Mouse (Mus musculus) MEL (cell line): ENCODE measurements around the gene Hlf. TPM values are rescaled to one million over a fixed set of nuclear protein-coding genes. Genes with fewer than 3 reads are reported as not detected.

Experiments used
- DNase-seq: peaks from one replicate; pipeline ENCODE4 v3.0.0; 2011; ENCODE audit warnings: low read depth, low spot score
- H3K27ac ChIP-seq: 2 replicates; pipeline ENCODE4 v1.5.1; 2012; ENCODE audit warnings: low read depth, mild to moderate bottlenecking, control low read depth, low read length, moderate library complexity; ENCODE audit not compliant: control insufficient read depth
- H3K27me3 ChIP-seq, 2 experiments: fragments of 150-350 bp in 1 of 2; sonication (generic) in 1 of 2; 2 replicates each; pipeline ENCODE4 v1.6.1; 2012; ENCODE audit warnings: low read length in 2 of 2, mild to moderate bottlenecking in 2 of 2, improper control_type of control experiment in 1 of 2, moderate library complexity in 1 of 2; ENCODE audit not compliant: insufficient read depth in 2 of 2, control insufficient read depth in 1 of 2
- H3K36me3 ChIP-seq, 2 experiments: 2 replicates each; pipeline ENCODE4 v1.6.1; 2012 to 2014; ENCODE audit warnings: low read length in 2 of 2, improper control_type of control experiment in 1 of 2, inconsistent platforms in 1 of 2, mild to moderate bottlenecking in 1 of 2; ENCODE audit not compliant: insufficient read depth in 2 of 2, control insufficient read depth in 1 of 2
- H3K4me1 ChIP-seq, 2 experiments: fragments of 150-350 bp in 1 of 2; sonication (generic) in 1 of 2; 2 replicates each; pipeline ENCODE4 v1.6.1; 2012; ENCODE audit warnings: low read length in 2 of 2, improper control_type of control experiment in 1 of 2, mild to moderate bottlenecking in 1 of 2; ENCODE audit not compliant: insufficient read depth in 2 of 2, control insufficient read depth in 1 of 2
- H3K4me3 ChIP-seq, 2 experiments: fragments of 150-350 bp in 1 of 2; sonication (generic) in 1 of 2; 2 replicates each; pipeline ENCODE4 v1.5.1; 2012; ENCODE audit warnings: low read depth in 2 of 2, low read length in 2 of 2, mild to moderate bottlenecking in 2 of 2, moderate library complexity in 2 of 2, control low read depth in 1 of 2, improper control_type of control experiment in 1 of 2; ENCODE audit not compliant: control insufficient read depth in 1 of 2, insufficient read depth in 1 of 2
- H3K79me2 ChIP-seq: 2 replicates; pipeline ENCODE4 v1.6.1; 2012; ENCODE audit warnings: mild to moderate bottlenecking, low read length, moderate library complexity; ENCODE audit not compliant: control insufficient read depth, poor library complexity, insufficient read depth
- H3K9ac ChIP-seq: 2 replicates; pipeline ENCODE4 v1.6.1; 2012; ENCODE audit warnings: low read depth, mild to moderate bottlenecking, control low read depth, low read length, moderate library complexity; ENCODE audit not compliant: control insufficient read depth, poor library complexity, severe bottlenecking
- H3K9me3 ChIP-seq: fragments of 150-350 bp; sonication (generic); replicated peaks from 2 replicates; pipeline ENCODE4 v1.6.1; 2012; ENCODE audit warnings: mild to moderate bottlenecking, low read length, improper control_type of control experiment, moderate library complexity; ENCODE audit not compliant: insufficient read depth
- BHLHE40 ChIP-seq: IDR thresholded peaks from 2 replicates; pipeline ENCODE4 v1.6.1; 2012; ENCODE audit warnings: low read depth, mild to moderate bottlenecking, inconsistent platforms, low read length, improper control_type of control experiment, borderline replicate concordance
- CHD2 ChIP-seq: IDR thresholded peaks from 2 replicates; pipeline ENCODE4 v1.6.1; 2011; ENCODE audit warnings: low read length, improper control_type of control experiment
- JUND ChIP-seq: IDR thresholded peaks from 2 replicates; pipeline ENCODE4 v1.6.1; 2011; ENCODE audit warnings: low read depth, mild to moderate bottlenecking, improper control_type of control experiment, low read length
- MYB ChIP-seq: IDR thresholded peaks from 2 replicates; pipeline ENCODE4 v1.6.1; 2011; ENCODE audit warnings: mild to moderate bottlenecking, low read depth, low read length, improper control_type of control experiment
- MYC ChIP-seq: IDR thresholded peaks from 2 replicates; pipeline ENCODE4 v1.6.1; 2011; ENCODE audit warnings: low read depth, mild to moderate bottlenecking, low read length, improper control_type of control experiment, moderate library complexity
- NRF1 ChIP-seq: IDR thresholded peaks from 2 replicates; pipeline ENCODE4 v1.6.1; 2014; ENCODE audit warnings: low read depth, mild to moderate bottlenecking, inconsistent platforms, low read length, improper control_type of control experiment, moderate library complexity; ENCODE audit not compliant: poor library complexity, insufficient read depth, severe bottlenecking
- POLR2A ChIP-seq, 2 experiments: IDR thresholded peaks; 2 replicates each; pipeline ENCODE4 v1.6.1; 2011 to 2012; ENCODE audit warnings: low read length in 2 of 2, mild to moderate bottlenecking in 2 of 2, control low read depth in 1 of 2, improper control_type of control experiment in 1 of 2, low read depth in 1 of 2, moderate library complexity in 1 of 2; ENCODE audit not compliant: control insufficient read depth in 1 of 2, insufficient read depth in 1 of 2, poor library complexity in 1 of 2
- POLR2AphosphoS2 ChIP-seq: IDR thresholded peaks from 2 replicates; pipeline ENCODE4 v1.6.1; 2011; ENCODE audit warnings: low read length, improper control_type of control experiment
- SIN3A ChIP-seq: IDR thresholded peaks from 2 replicates; pipeline ENCODE4 v1.6.1; 2012; ENCODE audit warnings: low read length, improper control_type of control experiment, inconsistent platforms
- USF1 ChIP-seq: IDR thresholded peaks from 2 replicates; pipeline ENCODE4 v1.6.1; 2014; ENCODE audit warnings: low read depth, mild to moderate bottlenecking, inconsistent platforms, low read length, improper control_type of control experiment, moderate library complexity
- USF2 ChIP-seq, 2 experiments: IDR thresholded peaks; 2 replicates each; pipeline ENCODE4 v1.6.1; 2011 to 2012; ENCODE audit warnings: improper control_type of control experiment in 2 of 2, low read length in 2 of 2, borderline replicate concordance in 1 of 2, inconsistent platforms in 1 of 2, low read depth in 1 of 2, mild to moderate bottlenecking in 1 of 2; ENCODE audit not compliant: insufficient read depth in 1 of 2
- ZKSCAN1 ChIP-seq: IDR thresholded peaks from 2 replicates; pipeline ENCODE4 v1.6.1; 2012; ENCODE audit warnings: low read depth, mild to moderate bottlenecking, inconsistent platforms, low read length, improper control_type of control experiment, moderate library complexity
- ZNF384 ChIP-seq: IDR thresholded peaks from 2 replicates; pipeline ENCODE4 v1.6.1; 2012; ENCODE audit warnings: low read depth, mild to moderate bottlenecking, inconsistent platforms, low read length, improper control_type of control experiment
- polyA plus RNA-seq, 2 experiments: library from polyadenylated mRNA; stranded (reverse) in 1 of 2; unstranded in 1 of 2; fragments of >175 nt in 1 of 2; fragments of >200 nt in 1 of 2; gene quantifications; 2 replicates each; pipeline versions ENCODE4 v1.2.1 to v1.2.4; 2012; ENCODE audit warnings: low replicate concordance in 2 of 2, low read depth in 1 of 2; ENCODE audit not compliant: insufficient read length in 2 of 2, insufficient read depth in 1 of 2, missing spikeins in 1 of 2
- total RNA-seq: library from RNA; depleted of rRNA; stranded (reverse); fragments of 300-350 nt; gene quantifications from 2 replicates; pipeline ENCODE4 v1.2.3, GENCODE M21; 2012

Gene Hlf
- total and polyA plus RNA-seq, 3 experiments: 0.42 to 1.5 TPM; not detected in 1

DNA sequence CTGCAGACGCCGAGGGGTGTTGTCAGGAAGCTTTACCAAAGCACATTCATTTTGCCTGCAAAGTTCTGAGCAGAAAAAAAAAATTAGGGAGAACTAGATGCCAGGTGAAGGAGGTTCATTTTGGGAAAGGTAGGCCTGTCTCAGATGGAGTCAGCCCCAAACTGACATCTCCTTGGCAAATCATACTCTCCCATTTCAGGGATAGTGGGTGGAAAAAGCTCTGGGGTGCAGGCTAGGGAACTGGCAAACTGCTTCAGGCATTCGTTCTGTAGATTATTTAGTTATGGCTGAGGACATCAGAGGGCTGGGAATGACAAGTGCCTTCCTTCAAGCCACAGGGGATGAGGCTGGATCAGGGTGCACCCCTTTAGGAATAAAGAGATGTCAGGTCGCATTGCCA is 58.0 kb downstream of the Hlf start:
- Histone ChIP-seq H3K9me3 (no peaks in the 10 kb centered on the region), H3K36me3 (no peaks in the 10 kb centered on the region), H3K27ac (no peak overlapping the region), H3K9ac (no peak overlapping the region), H3K4me3 (no peak overlapping the region), H3K4me1 (no peaks in the 10 kb centered on the region), H3K79me2 (no peaks in the 10 kb centered on the region), H3K27me3 (peaks cover 15 to 18% of the 10 kb centered on the region in 2 experiments)
- no peak for DNase-seq
- no peak for TF ChIP-seq NRF1
- no peak for TF ChIP-seq CHD2

DNA sequence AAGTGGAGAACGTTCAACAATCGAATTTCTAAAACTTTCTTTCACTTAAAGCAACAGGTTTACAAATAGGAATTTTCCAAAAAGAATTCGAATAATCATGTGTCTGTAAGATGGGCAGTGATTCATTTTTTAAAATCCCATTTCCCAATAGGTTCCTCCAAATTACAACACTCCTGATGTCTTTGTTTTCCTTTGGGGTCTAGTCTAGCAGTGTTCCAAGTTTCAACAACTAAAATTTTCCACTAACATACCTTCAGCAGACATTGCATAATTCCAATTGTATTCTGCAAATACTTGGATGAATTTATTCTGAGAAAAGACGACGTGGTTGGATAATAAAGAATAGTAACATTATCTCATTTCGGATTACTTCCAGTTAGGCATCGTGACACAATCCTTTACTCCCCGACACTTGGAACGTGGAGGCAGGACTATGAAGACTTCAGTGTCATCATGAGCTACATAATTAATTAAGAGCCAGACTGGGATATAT is 60.4 kb downstream of the Hlf start:
- Histone ChIP-seq H3K9ac (no peak overlapping the region), H3K4me1 (no peaks in the 10 kb centered on the region)

DNA sequence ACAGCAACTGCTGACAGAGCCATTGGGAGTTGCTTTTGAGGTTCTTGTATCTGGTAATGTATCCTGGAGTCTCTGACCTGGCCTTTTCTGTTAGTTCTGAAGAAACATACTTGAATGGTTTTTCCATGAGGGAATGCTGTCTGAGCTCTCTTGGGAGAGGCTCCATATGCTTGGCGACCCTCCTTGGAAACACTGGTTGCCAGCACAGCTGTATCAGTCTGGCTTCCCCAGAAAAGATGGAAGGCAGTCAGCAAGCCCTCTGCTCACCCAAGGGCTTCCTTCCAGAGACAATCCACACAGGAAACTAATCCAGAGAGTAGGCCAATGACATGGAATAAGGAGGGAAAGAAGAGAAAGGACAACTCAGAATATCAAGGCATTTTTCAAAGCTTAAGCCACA is 63.9 kb downstream of the Hlf start:
- H3K27ac ChIP-seq: no peak overlapping the region
- no peak for DNase-seq
- H3K79me2 ChIP-seq: no peaks in the 10 kb centered on the region
- H3K4me1 ChIP-seq: no peaks in the 10 kb centered on the region
- H3K27me3 ChIP-seq: peaks cover 7 to 14% of the 10 kb centered on the region in 2 experiments; a peak in 3 of 4 replicates
- H3K4me3 ChIP-seq: no peak overlapping the region
- no peak for TF ChIP-seq MYC
- H3K9ac ChIP-seq: no peak overlapping the region
- H3K36me3 ChIP-seq: no peaks in the 10 kb centered on the region
- H3K9me3 ChIP-seq: no peaks in the 10 kb centered on the region

More for the DNA sequence above, 60.4 kb downstream of the Hlf start:
- peaks cover 15 to 21% of the 10 kb centered on the region in 2 experiments for H3K27me3 ChIP-seq
- no peaks in the 10 kb centered on the region for H3K9me3 ChIP-seq
- no peak for TF ChIP-seq ZNF384
- TF ChIP-seq NRF1: no peak
- no peak for TF ChIP-seq POLR2AphosphoS2
- no peak for TF ChIP-seq USF1
- TF ChIP-seq JUND: no peak
- TF ChIP-seq USF2 (IDR thresholded peaks at IDR 0.05; ENCODE audit: borderline replicate concordance in 1 of 2, insufficient read depth in 1 of 2, low read depth in 1 of 2, low read length in 2 of 2): no peak
- no peak for TF ChIP-seq ZKSCAN1
- TF ChIP-seq SIN3A: no peak
- TF ChIP-seq BHLHE40: no peak
- no peak for TF ChIP-seq POLR2A (IDR thresholded peaks at IDR 0.05; ENCODE audit: control insufficient read depth in 1 of 2, insufficient read depth in 1 of 2, low read depth in 1 of 2, low read length in 2 of 2, poor library complexity in 1 of 2)
- TF ChIP-seq MYB: no peak
- TF ChIP-seq, all 39 proteins: peak for 0
- no peak for DNase-seq
- Histone ChIP-seq H3K27ac (no peak overlapping the region), H3K36me3 (no peaks in the 10 kb centered on the region), H3K79me2 (no peaks in the 10 kb centered on the region), H3K4me3 (no peak overlapping the region)
